Mouse (Mus musculus): Measurements from ENCODE around the gene Mpst.

The Mpst gene

DNA sequence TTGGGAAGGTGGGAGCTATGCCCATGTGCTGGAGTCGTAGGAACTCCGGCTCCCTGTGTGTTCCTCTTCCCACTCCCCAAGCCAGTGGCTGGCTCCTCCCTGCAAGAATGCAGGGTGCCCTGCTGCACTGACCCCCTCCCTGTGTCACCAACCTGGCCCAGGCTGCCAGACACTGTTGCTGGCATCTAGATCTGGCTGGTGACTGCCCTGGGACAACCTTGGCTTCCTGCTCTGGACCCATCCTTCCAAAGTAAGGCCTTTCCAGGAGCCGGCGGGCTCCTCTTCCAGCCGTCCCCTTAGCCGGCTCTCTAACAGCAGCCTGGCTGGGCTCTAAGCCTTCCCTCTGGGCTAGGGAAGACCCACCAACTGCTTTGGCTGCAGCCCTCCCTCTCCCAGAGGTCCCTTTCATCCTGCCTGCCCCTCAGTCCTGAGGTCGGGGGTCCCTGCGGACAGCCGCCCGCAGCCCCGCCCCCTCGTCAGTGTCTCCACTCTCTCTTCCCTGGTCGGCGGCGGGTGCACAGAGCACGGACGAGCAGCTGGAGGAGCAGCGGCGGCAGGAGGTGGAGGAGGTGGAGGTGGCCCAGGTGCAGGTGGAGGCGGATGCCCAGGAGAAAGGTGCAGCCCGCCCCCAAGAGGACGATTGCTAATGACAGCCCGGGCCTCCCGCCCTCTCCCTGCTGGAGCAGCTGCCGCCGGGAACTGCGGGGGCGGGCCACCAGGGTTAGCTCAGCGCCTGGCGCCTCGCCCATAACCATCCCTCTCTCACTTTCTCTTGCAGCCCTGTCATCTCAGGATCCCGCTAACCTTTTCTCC lies 30.4 kb downstream of the Mpst start:
- DNase-seq (ENCODE audit: low spot score in 2 of 2), result peak; percentile 75 to 87

DNA sequence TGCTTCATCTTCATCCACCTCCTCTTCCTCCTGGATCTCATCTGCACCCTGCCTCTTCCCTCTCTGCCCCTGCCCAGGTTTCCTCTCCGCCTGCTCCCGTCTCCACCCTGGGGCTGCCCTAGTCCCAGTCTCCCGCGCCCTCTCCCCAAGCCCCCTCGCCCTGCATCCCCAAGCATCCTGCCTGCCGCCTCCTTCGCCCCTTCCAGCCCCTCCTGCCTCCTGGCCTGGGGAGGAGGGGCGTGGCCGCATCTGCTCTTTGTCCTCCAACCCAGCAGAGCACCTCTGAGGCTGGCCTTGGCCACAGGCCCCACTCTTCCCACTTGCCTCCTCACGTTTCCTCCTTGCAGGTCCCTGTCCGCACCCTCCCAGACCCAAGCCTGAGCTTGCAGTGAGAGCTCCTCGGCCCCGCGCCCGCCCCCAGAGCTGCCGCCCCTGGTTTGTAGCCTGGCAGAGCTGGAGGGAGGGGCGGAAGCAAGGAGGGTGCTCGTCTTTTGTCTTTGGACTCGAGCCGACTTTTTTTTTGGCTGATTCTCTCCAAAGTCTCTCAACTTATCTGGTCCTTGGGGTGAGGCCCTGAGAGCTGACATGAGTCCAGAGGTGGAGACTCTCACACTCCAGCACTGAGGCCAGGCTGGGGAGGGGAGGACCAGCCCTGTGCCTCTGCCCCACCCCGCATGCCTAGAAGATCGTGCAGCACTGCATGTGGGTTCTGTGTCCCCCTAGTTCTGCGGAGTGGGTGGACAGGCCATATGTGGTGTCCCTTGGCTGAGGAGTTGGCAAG lies 31.2 kb downstream of the Mpst start:
- peak; percentile 41 to 60 for DNase-seq (ENCODE audit: low spot score in 2 of 2)

DNA sequence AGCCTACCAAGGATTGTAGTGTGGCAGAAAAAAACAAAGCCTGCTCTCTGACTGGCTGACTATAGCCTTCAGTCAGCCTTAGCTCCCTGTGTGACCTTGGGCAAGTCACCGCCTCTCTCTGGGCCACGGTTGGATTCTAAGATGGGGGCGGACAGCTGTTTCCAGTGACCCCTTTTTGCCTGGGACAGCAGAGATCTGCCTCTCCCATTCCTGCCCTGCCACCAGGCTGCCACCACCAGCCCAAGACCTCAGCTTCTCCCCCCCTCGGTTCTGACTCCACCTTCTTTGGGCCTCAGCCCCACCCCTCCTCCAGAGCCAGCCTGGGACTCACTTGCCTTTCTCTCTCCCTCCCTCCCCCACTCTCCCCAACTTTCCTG lies 31.8 kb downstream of the Mpst start:
- DNase-seq (ENCODE audit: low spot score in 2 of 2), result no peak

- no peak for DNase-seq (ENCODE audit: low spot score in 2 of 2)
These were observed 32.3 kb downstream of the Mpst start for GRCm38 (mm10) chr15:78438505-78438904.

GRCm38 (mm10) chr15:78438973-78439372 lies 32.8 kb downstream of the Mpst start:
- DNase-seq (ENCODE audit: low spot score in 2 of 2), result no peak

DNA sequence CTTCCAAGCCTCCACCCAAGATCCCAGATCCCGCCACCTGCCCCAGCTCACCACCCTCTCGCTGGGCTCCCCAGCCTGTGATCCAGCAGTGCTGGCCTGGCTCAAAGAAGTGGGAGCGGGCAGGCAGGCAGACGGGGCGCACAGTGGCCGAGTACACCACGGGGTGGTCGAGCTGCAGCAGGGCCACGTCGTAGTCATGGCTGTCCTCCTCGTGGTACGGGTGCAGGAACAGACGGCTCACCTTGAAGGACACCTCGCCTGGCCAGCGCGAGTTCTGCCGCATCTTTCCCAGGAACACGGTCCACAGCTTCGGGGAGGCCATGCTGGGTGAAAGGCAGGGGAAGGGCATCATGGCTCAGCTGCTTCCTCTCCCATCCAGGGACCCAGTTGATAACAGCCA lies 36.0 kb downstream of the Mpst start:
- no peak for DNase-seq (ENCODE audit: low spot score in 2 of 2)

DNA sequence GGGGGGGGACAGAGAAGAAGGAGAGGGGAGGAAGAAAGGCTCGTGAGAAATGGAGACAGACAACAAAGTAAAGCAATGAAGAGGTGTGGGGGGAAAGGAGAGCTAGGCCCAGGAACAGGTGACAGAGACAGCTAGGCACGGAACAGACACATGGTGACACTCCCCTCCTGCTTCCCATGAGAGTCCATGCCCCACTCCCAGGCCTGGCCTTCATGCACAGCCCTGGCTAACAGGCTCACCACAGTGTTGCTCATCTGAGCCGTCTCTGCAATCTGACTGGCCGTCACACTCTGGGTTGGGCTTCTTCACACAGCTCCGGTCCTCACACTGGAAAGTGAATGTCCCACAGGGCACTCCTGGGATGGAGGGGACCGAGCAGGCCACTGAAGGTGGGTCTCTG lies 37.6 kb downstream of the Mpst start:
- DNase-seq (ENCODE audit: low spot score in 2 of 2), result no peak

- DNase-seq (ENCODE audit: low spot score in 2 of 2), result peak in 1 of 2 experiments; percentile 62
These were observed 40.9 kb downstream of the Mpst start for GRCm38 (mm10) chr15:78447121-78447520.

- peak; percentile 92 to 95 for DNase-seq (ENCODE audit: low spot score in 2 of 2)
These were observed 41.7 kb downstream of the Mpst start for GRCm38 (mm10) chr15:78447746-78448535.

DNA sequence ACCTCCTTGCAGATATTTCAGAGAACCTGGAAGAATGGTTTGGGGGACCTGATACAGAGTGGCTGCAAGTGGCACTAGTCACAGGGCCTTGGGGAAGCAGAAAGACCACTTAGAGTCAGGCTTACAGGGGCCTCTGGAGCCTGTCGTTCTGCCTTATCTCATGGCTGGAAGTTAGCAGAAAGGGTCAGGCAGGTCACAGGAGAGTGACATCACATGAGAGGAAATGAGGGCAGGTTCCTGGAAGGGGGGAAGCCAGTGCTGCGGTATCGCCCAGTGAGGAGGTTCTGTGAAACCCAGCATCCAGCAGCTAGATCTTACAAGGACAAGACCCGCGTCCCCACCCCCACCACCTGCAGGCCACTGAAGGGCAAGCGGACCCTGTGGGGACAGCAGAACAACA lies 42.9 kb downstream of the Mpst start:
- DNase-seq (ENCODE audit: low spot score in 2 of 2), result no peak

DNA sequence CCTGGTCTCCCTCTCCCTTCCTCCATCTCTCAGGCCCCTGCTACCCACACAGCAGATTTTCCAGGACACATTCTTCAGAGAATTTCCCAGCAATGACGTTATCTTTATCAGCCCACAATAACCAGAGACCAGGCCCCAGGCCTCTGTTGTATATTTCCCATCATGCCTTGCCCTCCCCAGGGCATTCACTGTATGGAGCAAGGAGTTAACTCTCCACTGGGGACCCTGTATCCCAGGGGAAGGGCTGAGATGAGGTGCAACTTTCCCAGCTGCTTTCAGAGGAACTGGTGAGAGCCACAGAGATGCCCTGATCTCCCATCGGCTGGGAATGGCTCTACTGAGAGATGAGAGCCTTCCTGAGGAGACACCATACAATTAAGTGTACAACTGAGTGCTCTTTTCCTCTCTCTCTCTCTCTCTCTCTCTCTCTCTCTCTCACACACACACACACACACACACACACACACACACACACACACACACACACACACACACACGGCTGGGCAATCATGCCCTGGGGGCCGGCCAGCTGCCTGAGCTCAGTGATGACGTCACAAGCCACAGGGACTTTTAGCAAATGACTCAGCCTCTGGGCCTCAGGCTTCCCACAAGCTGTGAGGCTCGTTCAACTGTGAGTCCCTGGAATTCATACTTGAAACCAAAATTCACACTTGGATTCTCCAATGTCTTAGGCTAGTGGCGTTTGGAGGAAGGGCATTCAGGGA lies 43.6 kb downstream of the Mpst start:
- DNase-seq (ENCODE audit: low spot score in 2 of 2), result peak in 1 of 2 experiments; percentile 53

GRCm38 (mm10) chr15:78450419-78450768 lies 44.2 kb downstream of the Mpst start:
- DNase-seq (ENCODE audit: low spot score in 2 of 2), result no peak

DNA sequence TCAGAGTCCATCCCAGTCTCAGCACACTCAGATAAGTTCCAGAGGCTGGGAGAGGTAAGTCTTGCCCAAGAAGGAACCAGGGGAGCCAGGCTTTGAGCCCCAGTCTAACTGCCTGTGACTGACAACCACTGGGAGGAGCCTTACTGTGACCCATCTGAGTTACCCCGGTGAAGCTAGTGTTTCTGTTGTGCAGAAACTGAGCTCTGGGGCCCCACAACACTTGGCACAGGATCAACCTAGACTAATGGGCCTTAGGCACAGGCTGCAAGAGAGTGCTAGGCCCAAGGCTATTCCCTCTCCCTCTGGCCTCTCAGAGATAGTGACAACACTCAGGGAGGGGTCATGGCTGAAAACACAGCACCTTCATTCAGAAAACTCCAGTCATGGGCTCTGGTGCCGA lies 45.0 kb downstream of the Mpst start:
- DNase-seq (ENCODE audit: low spot score in 2 of 2), result no peak

- DNase-seq (ENCODE audit: low spot score in 2 of 2), result no peak
These were observed 46.7 kb downstream of the Mpst start for GRCm38 (mm10) chr15:78452929-78453328.

- DNase-seq (ENCODE audit: low spot score in 2 of 2), result no peak
These were observed 49.0 kb downstream of the Mpst start for GRCm38 (mm10) chr15:78455168-78455567.

- DNase-seq (ENCODE audit: low spot score in 2 of 2), result no peak
These were observed 49.8 kb downstream of the Mpst start for GRCm38 (mm10) chr15:78456051-78456450.

DNA sequence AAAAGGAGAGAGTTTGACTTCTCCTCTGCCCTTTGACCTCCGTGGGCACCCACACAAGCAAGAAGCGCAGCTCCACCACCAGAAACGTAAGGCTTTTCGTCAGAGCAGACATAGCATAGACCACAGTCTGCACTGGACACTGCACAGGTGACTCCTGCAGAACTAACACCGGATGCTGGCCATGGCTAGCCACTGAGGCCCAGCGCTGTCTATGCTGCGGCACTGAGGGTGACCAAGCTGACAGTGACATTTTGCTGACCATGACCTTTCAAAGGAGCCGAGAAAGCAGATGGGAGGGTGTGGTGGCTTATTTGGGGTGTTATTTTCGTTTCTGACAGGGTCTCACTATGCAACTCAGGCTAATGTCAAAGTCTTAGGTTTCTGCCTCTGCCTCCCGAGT lies 51.0 kb downstream of the Mpst start:
- no peak for DNase-seq (ENCODE audit: low spot score in 2 of 2)

DNA sequence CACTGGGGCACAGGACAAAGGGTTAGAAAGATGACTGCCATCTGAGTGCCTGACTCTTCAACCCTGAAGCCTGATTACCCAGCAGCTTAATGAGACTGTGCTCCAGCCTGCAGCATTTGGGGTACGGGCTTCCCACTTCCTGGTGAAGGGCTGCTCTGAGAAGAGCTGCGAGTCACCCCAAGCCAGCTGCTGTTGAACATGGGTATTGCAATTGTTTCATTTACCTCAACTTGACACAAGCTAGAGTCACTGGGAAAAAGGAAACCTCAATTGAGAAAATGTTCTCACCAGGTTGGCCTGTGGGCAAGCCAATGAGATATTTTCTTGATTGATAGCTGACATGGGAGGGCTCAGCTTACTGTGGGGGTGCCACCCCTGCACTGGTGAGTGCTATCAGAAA lies 56.8 kb downstream of the Mpst start:
- no peak for DNase-seq (ENCODE audit: low spot score in 2 of 2)

All from urinary bladder, postnatal 36 days (tissue).